Mouse (Mus musculus) heart, postnatal 14 days (tissue): ENCODE measurements around the gene Atp6v0b. TPM values are rescaled to one million over a fixed set of nuclear protein-coding genes. Genes with fewer than 3 reads are reported as not detected.

ENCODE experiments used
- DNase-seq, 2 experiments: peaks; one replicate each; pipeline ENCODE4 v3.0.0; 2021 to 2022
- intact Hi-C: fragments of 180-260 bp; cut with DNase I; formaldehyde crosslinking; loops from one replicate; pipeline ENCODE4 v1.15.1; 2025
- total RNA-seq, 2 experiments: library from RNA; stranded (reverse); gene quantifications; 2 replicates each; pipeline ENCODE4 v1.2.3; 2021

Gene Atp6v0b
- total RNA-seq, 2 experiments from 2014 or later, result 128 to 129 TPM

DNA sequence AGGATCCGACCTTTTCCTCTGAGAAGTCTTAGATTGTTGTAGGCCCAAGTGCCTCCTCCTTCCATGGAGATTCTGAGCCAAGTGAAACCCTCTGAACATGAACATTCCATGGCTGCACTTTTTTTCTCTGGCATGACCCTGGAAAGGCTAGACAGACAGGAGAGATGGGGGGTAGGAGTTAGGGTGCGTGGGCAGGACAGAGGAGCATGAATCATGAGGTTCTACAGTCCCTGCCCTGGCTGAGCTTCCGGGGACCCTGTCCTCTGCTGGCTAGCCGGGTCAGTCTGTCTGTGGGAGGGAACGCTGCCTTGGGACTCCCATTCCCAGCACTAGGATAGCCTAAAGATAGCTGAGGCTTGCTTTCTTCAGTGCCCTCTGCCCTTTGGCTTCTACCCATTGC is 42.7 kb downstream of the Atp6v0b start:
- no peak for DNase-seq
- intact Hi-C loops, result no loop called here

DNA sequence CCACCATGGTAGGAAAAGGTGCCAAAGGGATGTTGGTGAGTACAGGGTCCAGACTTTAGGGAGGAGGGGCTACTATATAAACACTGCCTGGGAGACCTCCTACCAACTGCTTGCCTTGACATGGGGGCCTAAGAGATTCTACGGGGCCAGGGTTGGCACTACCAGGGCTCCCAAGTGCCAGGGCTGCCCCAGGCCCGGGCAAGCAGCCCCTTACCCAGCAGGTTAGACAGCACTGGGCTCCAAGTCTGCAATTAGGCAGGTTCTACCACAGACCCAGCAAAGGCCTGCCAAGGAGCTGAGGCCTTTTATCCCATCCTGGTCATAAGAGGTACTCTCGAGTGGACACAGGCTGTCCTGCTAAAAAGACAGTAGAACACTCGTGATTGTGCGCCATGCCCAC is 44.0 kb downstream of the Atp6v0b start:
- no peak for DNase-seq
- intact Hi-C loops, result no loop called here

DNA sequence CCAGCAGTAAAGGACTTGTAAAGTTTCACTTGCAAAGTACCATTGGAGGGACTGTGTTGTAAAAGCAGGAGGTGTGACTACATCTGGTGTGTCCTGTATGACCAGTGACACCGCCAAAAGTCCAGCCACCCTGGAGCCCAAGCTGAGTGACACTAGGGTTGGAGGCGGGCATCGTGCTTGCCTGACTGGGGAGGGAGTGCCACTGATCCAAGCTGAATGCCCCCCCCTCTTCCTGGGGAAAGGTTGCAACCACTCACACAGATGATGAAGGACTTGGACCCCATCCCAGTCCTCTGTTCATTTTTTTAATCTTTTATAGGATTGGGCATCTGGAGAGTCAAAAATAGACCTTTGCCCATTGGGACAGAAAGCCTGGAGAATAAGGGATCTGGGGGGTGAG is 45.6 kb downstream of the Atp6v0b start:
- no peak for DNase-seq
- intact Hi-C loops, result no loop called here

GRCm38 (mm10) chr4:117840821-117841220 is 46.3 kb downstream of the Atp6v0b start:
- intact Hi-C loops, result no loop called here
- no peak for DNase-seq

DNA sequence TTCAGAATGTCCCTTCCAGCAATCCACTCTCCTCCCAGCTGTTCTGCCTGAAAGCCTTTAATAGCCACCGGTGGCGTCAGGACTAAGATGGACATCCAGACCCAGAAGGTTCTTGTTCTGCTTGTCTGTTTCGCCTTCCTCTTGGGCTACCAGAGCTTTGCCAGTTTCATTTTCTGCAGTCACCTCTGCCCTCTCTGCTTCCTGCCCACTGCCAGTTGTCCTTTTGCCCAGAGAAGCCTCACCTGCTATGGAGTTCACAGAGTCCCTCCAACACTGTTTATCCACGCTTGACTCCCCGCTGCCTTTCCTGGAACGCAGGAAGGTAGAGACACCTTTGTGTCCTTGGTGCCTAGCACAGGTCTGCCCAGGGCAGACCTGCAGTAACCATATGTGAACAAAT is 47.8 kb downstream of the Atp6v0b start:
- intact Hi-C loops, result no loop called here
- no peak for DNase-seq

GRCm38 (mm10) chr4:117837271-117837670 is 49.9 kb downstream of the Atp6v0b start:
- intact Hi-C loops, result no loop called here
- no peak for DNase-seq

- peak; percentile 84 to 87 for DNase-seq
- intact Hi-C loops, result no loop called here
These were observed 50.8 kb downstream of the Atp6v0b start for GRCm38 (mm10) chr4:117836204-117836767.

GRCm38 (mm10) chr4:117835531-117836111 is 51.5 kb downstream of the Atp6v0b start:
- peak; percentile 40 to 50 for DNase-seq
- intact Hi-C loops, result no loop called here

DNA sequence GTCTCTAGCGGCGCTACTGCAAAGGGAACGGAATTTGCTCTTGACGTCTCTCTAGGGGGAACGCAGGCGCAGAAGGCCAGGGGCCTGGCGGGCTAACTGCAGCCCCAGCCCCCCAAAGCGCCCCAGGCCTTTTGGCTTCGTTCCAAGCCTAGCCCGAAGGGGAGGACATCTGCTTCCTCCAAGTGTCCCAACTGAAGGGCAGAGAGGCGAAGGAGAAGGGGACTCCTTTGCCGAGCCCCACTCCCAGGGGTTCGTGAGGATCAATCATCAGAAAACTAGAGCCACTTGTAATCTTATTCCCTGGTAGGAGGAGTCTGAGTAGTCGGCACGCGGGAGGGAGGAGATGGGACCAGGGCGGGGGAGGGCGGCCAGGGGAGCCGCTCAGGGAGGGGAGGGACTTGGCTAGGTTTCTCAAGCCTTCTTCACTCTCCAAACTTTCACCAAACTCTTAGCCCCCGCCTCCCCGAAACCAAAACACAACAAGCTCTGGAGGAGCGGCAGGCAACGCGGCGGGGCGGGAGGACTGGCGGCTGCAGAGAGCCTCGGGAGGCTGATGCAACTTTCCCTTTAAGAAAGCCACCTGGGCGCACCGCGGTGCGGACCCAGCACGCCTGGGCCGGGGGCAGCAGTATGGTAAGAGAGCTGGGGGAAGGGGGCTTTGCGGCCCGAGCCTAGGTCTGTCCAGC is 52.1 kb downstream of the Atp6v0b start:
- intact Hi-C loops, result no loop called here
- peak; percentile 62 to 70 for DNase-seq

GRCm38 (mm10) chr4:117834457-117834844 is 52.7 kb downstream of the Atp6v0b start, which contains the start of gene Slc6a9:
Slc6a9 (plus strand) TSS chr4:117834506.
- DNase-seq, result no peak
- intact Hi-C loops, result no loop called here

Other genes starting within 250 kb of the Atp6v0b start
- 10 to 100 TPM; 16.6 to 19.2 TPM for gene Dmap1, start 205.1 kb downstream of the Atp6v0b start, total RNA-seq
- not detected for gene Gm12845, start 162.9 kb downstream of the Atp6v0b start, total RNA-seq
- not detected for gene Klf17, start 121.7 kb downstream of the Atp6v0b start, total RNA-seq
- gene Slc6a9, start 52.8 kb downstream of the Atp6v0b start, total RNA-seq, result 1 to 10 TPM; 2.6 to 4.1 TPM
- under 1 TPM; 0.39 to 0.45 TPM for gene Ccdc24, start 14.8 kb downstream of the Atp6v0b start, total RNA-seq
- 1 to 10 TPM; 7.5 to 8.0 TPM for gene B4galt2, start 3.8 kb downstream of the Atp6v0b start, total RNA-seq
- 1 to 10 TPM; 2.7 to 2.9 TPM for gene Dph2, start 4.7 kb upstream of the Atp6v0b start, total RNA-seq
- gene Ipo13, start 27.7 kb upstream of the Atp6v0b start, total RNA-seq, result 10 to 100 TPM; 64.9 to 66.9 TPM
- gene Artn, start 42.4 kb upstream of the Atp6v0b start, total RNA-seq, result not detected
- gene St3gal3, start 247.6 kb upstream of the Atp6v0b start, total RNA-seq, result 10 to 100 TPM; 44.5 to 48.1 TPM